Mouse (Mus musculus) E14TG2a.4 (cell line): ENCODE data around the gene Wnt10a.

Experiments
- CTCF ChIP-seq: conservative IDR thresholded peaks from 2 replicates; pipeline ENCODE4 v1.5.1; 2014; ENCODE audit warnings: low read length
- POU5F1 ChIP-seq: IDR thresholded peaks from 2 replicates; pipeline ENCODE4 v1.6.1; 2014; ENCODE audit warnings: low read length, borderline replicate concordance

- TF ChIP-seq CTCF (no peak), POU5F1 (no peak)
Measured at GRCm38 (mm10) chr1:74807551-74808071, 16.3 kb downstream of the Wnt10a start.
